Mouse (Mus musculus) kidney, adult 2 months (tissue): ENCODE measurements at regions not wholly inside any gene's neighbourhood (a gene's known extent, or its start where the extent isn't known, plus 50 kb on each side); places are given as distances from the start of the nearest gene placed in this dataset.

Experiments used
- DNase-seq: peaks from one replicate; pipeline ENCODE4 v3.0.0; 2021
- H3K27ac ChIP-seq: fragments of 200-500 bp; 2 replicates; pipeline ENCODE4 v1.5.1; 2012; ENCODE audit warnings: low read depth, low read length, control low read depth, inconsistent platforms; ENCODE audit not compliant: insufficient read depth
- H3K27me3 ChIP-seq: fragments of 200-500 bp; replicated peaks from 2 replicates; pipeline ENCODE4 v1.6.1; 2012; ENCODE audit warnings: mild to moderate bottlenecking, moderate library complexity, low read length, inconsistent platforms; ENCODE audit not compliant: control insufficient read depth, insufficient read depth
- H3K36me3 ChIP-seq: fragments of 200-500 bp; 2 replicates; pipeline ENCODE4 v1.6.1; 2012; ENCODE audit warnings: mild to moderate bottlenecking, moderate library complexity, low read length, inconsistent platforms; ENCODE audit not compliant: control insufficient read depth, insufficient read depth
- H3K4me1 ChIP-seq: fragments of 200-500 bp; 2 replicates; pipeline ENCODE4 v1.6.1; 2011; ENCODE audit warnings: low read length; ENCODE audit not compliant: control insufficient read depth, insufficient read depth
- H3K4me3 ChIP-seq: fragments of 200-500 bp; 2 replicates; pipeline ENCODE4 v1.5.1; 2011; ENCODE audit warnings: mild to moderate bottlenecking, low read depth, low read length, control low read depth; ENCODE audit not compliant: insufficient read depth
- CTCF ChIP-seq: fragments of 200-500 bp; conservative IDR thresholded peaks from 2 replicates; pipeline ENCODE4 v1.5.1; 2011; ENCODE audit warnings: low read depth, mild to moderate bottlenecking, control low read depth, low read length, moderate library complexity, mixed read lengths; ENCODE audit not compliant: insufficient read depth, insufficient read length
- POLR2A ChIP-seq: fragments of 200-500 bp; IDR thresholded peaks from one replicate; pipeline ENCODE4 v1.6.1; 2011; ENCODE audit warnings: low read depth, low read length, control low read depth
- WGBS: fragments of 180-500 bp; shearing (Covaris S2); methylation state at CpG from one replicate; pipeline ENCODE4 v1.1.7; 2018; 5-methylcytosine and 5-hydroxymethylcytosine counted together

- DNase-seq, result no peak
- TF ChIP-seq POLR2A (no peak), CTCF (no peak)
- Histone ChIP-seq H3K36me3 (no peaks in the 10 kb centered on the region), H3K27me3 (no peaks in the 10 kb centered on the region), H3K4me3 (no peak overlapping the region), H3K27ac (no peak overlapping the region), H3K4me1 (no peaks in the 10 kb centered on the region)
- WGBS, result 76% methylated on average over 2 of the region's 2 CpGs
These were observed 577.3 kb upstream of the Arrdc4 start for GRCm38 (mm10) chr7:69326311-69326710.

GRCm38 (mm10) chr7:69277056-69277705 lies 528.1 kb upstream of the Arrdc4 start:
- Histone ChIP-seq H3K36me3 (no peaks in the 10 kb centered on the region), H3K4me3 (no peak overlapping the region), H3K27me3 (no peaks in the 10 kb centered on the region), H3K27ac (no peak overlapping the region), H3K4me1 (no peaks in the 10 kb centered on the region)
- WGBS, result 74% methylated on average over 4 of the region's 4 CpGs
- TF ChIP-seq CTCF (no peak), POLR2A (no peak)
- no peak for DNase-seq

GRCm38 (mm10) chr7:69276376-69277055 lies 527.5 kb upstream of the Arrdc4 start:
- TF ChIP-seq POLR2A (no peak), CTCF (no peak)
- 83% methylated on average over 5 of the region's 5 CpGs for WGBS
- no peaks in the 10 kb centered on the region for H3K36me3 ChIP-seq
- H3K4me1 ChIP-seq, result no peaks in the 10 kb centered on the region
- H3K27me3 ChIP-seq, result no peaks in the 10 kb centered on the region
- H3K4me3 ChIP-seq, result no peak overlapping the region
- DNase-seq, result no peak
- no peak overlapping the region for H3K27ac ChIP-seq

- whole genome bisulfite sequencing, result 70% methylated on average over 1 of the region's 1 CpGs
- Histone ChIP-seq H3K27me3 (no peaks in the 10 kb centered on the region), H3K4me3 (no peak overlapping the region), H3K27ac (no peak overlapping the region), H3K4me1 (no peaks in the 10 kb centered on the region; the same call in 1 of the 2 replicates), H3K36me3 (no peaks in the 10 kb centered on the region)
- no peak for DNase-seq
- TF ChIP-seq POLR2A (no peak), CTCF (no peak)
These were observed 524.6 kb upstream of the Arrdc4 start for GRCm38 (mm10) chr7:69273670-69274069.

- Histone ChIP-seq H3K4me3 (no peak overlapping the region), H3K27me3 (no peaks in the 10 kb centered on the region), H3K4me1 (no peaks in the 10 kb centered on the region), H3K27ac (no peak overlapping the region), H3K36me3 (no peaks in the 10 kb centered on the region)
- TF ChIP-seq CTCF (no peak), POLR2A (no peak)
- WGBS, result 44% methylated on average over 2 of the region's 2 CpGs
- peak; percentile 2 for DNase-seq
These were observed 495.5 kb upstream of the Arrdc4 start for GRCm38 (mm10) chr7:69244519-69244918.

- H3K4me1 ChIP-seq, result no peaks in the 10 kb centered on the region
- no peak overlapping the region for H3K27ac ChIP-seq
- no peak overlapping the region for H3K4me3 ChIP-seq
- H3K27me3 ChIP-seq, result no peaks in the 10 kb centered on the region
- H3K36me3 ChIP-seq, result no peaks in the 10 kb centered on the region
- DNase-seq, result no peak
- TF ChIP-seq POLR2A (no peak), CTCF (no peak)
- WGBS, result 67% methylated on average over 2 of the region's 2 CpGs
These were observed 484.3 kb upstream of the Arrdc4 start for GRCm38 (mm10) chr7:69233296-69233695.

- 35% methylated on average over 6 of the region's 6 CpGs for WGBS
- peak; percentile 3 for DNase-seq
- no peak overlapping the region for H3K27ac ChIP-seq
These were observed 468.8 kb upstream of the Arrdc4 start for GRCm38 (mm10) chr7:69217871-69218270.

More at GRCm38 (mm10) chr7:69217871-69218270, 468.8 kb upstream of the Arrdc4 start:
- Histone ChIP-seq H3K27me3 (no peaks in the 10 kb centered on the region), H3K4me1 (no peaks in the 10 kb centered on the region), H3K4me3 (no peak overlapping the region), H3K36me3 (no peaks in the 10 kb centered on the region)
- TF ChIP-seq POLR2A, result no peak
